Mouse (Mus musculus): ENCODE results near the gene Smbd1.

Gene Smbd1

DNA sequence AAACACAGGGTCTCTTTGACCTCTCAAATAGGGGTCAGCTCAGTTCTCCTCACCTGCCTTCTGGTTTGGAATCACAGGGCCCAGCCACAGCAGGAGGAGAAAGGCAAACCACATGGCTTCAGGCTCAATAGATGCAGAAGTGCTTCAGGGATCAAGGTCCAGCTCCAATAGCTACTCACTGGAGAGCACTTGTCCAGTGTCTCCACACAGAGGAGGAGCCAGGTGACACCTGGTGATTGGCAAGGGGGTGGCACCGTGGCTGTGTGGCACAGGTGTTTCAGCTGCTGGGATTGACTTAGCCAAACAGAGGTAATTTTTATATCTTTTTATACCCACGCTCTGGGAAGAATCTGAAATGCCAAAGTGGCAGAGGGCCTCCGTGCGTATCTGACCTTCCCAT lies at the start of gene Smbd1:
TSS of gene Smbd1 (minus strand) at position 157 of the 400 bp plus-strand sequence.
- no peak for DNase-seq (ENCODE audit: extremely low spot score, low spot score)

GRCm38 (mm10) chr16:32858771-32859636 lies 48.7 kb upstream of the Smbd1 start:
- DNase-seq (ENCODE audit: extremely low spot score, low spot score), result no peak

GRCm38 (mm10) chr16:32858356-32858755 lies 48.1 kb upstream of the Smbd1 start:
- DNase-seq (ENCODE audit: extremely low spot score, low spot score), result no peak

- no peak for DNase-seq (ENCODE audit: extremely low spot score, low spot score)
Observed at GRCm38 (mm10) chr16:32856751-32857150, 46.5 kb upstream of the Smbd1 start.

GRCm38 (mm10) chr16:32854050-32854571 lies 43.8 kb upstream of the Smbd1 start:
- DNase-seq (ENCODE audit: extremely low spot score, low spot score), result no peak

DNA sequence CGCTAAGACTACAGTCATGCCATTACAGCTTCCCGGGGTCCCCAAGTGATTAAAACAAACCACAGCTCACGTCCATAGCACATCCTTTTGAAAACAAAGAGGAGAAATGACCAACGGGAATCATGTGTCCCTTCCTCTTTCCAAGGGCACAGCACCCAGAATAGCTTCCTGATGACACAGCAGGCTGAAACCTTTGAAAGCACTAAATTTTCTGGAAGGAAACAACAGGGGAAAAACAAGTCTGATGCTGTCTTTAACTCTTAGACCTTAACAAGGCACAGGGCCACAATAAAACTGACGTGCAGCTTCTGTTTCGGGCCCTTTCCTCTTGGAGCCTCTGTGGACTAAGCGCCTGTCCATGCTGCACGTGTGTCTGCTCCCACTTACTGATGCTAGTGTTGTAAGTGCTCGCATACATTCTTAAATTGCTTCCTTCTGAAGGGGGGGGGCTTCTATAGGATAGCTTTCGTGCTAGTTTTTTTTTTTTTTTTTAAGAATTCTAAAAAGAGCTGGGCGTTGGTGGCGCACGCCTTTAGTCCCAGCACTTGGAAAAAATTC lies 43.3 kb upstream of the Smbd1 start:
- no peak for DNase-seq (ENCODE audit: extremely low spot score, low spot score)

DNA sequence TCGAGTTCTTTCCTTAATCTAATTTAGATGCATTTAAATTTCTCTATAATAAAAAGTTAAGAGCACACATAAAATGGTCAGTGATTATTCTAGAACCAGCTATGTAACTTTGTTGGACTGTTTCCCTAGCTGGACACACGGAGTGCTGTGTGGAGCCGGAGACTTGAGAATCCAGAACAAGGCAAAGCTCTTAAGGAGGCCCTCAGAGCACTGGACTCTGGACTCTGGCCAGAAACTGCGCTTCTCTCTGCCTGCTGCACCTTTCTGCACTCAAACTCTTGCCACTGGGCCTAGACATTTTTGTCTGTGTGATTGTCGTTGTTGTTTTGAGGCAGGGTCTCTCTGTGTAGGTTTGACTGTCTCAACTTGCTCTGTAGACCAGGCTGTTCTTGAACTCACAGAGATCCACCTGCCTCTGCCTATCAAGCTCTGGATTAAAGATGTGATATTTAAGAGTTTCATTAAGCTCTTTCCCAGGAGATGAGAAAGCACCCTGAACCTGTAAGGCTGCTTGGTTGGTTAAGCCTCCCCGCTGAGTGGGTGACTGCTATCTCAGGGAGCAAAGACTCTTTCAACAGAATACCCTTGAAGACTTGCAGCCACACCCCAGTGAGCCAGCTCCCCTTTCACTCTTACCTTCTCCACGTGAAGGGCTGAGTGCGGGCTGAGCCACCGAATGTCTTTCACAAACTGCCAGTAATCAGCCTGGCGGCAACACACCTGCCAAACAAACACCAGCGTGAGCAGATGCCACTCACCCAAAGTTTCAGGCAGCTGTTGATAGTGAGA lies 39.0 kb upstream of the Smbd1 start:
- no peak for DNase-seq (ENCODE audit: extremely low spot score, low spot score)

GRCm38 (mm10) chr16:32847103-32847502 lies 36.8 kb upstream of the Smbd1 start:
- no peak for DNase-seq (ENCODE audit: extremely low spot score, low spot score)

DNA sequence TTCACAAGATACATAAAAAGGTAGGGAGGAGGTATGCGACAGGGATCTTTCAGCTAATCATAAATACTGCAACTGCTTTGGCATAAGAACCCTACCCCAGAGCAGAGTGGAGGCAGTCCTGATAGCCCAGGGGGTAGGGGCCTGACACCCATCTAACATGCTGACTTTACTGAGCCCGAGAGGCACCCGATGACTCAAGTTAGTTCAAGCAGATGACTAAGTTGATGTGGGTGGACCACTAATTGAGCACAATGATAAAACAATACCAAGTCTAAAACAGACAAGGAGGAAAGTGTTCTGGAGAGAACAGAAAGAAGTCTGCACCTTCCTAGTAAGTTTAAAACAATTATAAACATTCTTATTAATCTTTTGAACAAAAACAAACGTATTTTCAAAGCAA lies 21.2 kb upstream of the Smbd1 start:
- no peak for DNase-seq (ENCODE audit: extremely low spot score, low spot score)

- DNase-seq (ENCODE audit: extremely low spot score, low spot score), result no peak
Observed at GRCm38 (mm10) chr16:32829104-32829503, 18.8 kb upstream of the Smbd1 start.

- DNase-seq (ENCODE audit: extremely low spot score, low spot score), result no peak
Observed at GRCm38 (mm10) chr16:32826521-32826920, 16.2 kb upstream of the Smbd1 start.

- DNase-seq (ENCODE audit: extremely low spot score, low spot score), result no peak
Observed at GRCm38 (mm10) chr16:32825380-32825779, 15.1 kb upstream of the Smbd1 start.

DNA sequence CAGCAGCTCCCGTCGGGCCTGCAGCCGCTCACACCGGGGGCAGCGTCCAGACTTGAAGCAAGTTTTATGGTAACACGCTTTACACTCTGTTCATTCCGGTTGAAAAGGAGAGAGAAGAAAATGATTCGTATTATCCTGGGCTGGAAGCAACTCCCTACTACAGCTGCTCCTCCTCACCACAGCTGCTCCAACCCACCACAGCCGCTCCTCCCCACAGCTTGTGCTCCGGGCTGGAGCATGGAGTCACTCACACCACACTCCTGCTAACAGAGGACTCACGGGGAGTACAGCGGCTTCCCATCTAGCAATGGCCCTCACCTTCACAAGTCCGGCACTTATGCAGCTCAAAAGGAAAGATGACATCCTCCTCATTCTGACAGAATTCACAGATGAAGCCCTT lies 13.8 kb upstream of the Smbd1 start:
- no peak for DNase-seq (ENCODE audit: extremely low spot score, low spot score)

DNA sequence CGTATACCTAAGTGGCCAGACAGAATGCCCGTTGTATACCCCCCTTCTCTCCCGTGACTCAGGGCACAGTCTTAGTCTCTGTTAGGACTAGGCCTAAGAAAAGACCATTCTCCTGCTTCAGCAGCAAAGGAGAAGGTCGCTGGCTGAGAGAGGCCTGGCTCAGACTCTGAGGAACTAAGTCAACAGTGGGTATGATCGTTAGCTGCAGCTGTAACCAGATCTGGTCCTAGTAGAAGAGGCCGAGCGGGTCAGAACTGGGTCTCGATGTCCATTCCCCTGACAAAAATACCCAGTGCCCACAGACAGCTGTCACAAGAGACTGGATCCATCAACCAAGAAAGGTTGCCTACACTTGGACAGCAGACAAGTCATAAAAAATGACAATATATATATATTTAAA lies 13.2 kb upstream of the Smbd1 start:
- no peak for DNase-seq (ENCODE audit: extremely low spot score, low spot score)

- DNase-seq (ENCODE audit: extremely low spot score, low spot score), result no peak
Observed at GRCm38 (mm10) chr16:32822881-32823280, 12.6 kb upstream of the Smbd1 start.

GRCm38 (mm10) chr16:32822450-32822827 lies 12.2 kb upstream of the Smbd1 start:
- no peak for DNase-seq (ENCODE audit: extremely low spot score, low spot score)

- no peak for DNase-seq (ENCODE audit: extremely low spot score, low spot score)
Observed at GRCm38 (mm10) chr16:32821772-32822449, 11.6 kb upstream of the Smbd1 start.

GRCm38 (mm10) chr16:32818441-32818840 lies 8.2 kb upstream of the Smbd1 start:
- no peak for DNase-seq (ENCODE audit: extremely low spot score, low spot score)

GRCm38 (mm10) chr16:32818036-32818435 lies 7.8 kb upstream of the Smbd1 start:
- no peak for DNase-seq (ENCODE audit: extremely low spot score, low spot score)

GRCm38 (mm10) chr16:32815160-32815605 lies 4.9 kb upstream of the Smbd1 start:
- DNase-seq (ENCODE audit: extremely low spot score, low spot score), result peak; percentile 31

DNA sequence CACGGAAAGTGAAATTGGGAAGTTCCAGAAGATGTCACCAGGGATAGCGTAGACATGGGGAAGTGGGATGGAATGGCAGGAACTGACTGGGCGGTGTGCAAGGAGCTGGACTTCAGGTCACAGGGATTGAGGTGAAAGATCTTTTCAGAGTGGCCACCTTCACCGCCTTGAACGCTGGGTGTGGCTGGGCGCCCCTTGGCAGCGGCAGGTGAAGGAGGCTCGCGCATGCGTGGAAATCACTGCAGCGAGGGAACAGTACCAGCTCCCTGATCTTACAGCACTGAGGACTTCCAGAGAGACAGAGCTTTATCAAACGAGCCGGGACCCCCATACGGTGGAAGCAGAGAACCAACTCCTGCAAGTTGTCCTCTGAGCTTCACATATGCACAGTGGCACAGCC lies 4.3 kb upstream of the Smbd1 start:
- DNase-seq (ENCODE audit: extremely low spot score, low spot score), result peak; percentile 27
